Mouse (Mus musculus) liver, adult 2 months (tissue): ENCODE measurements around the gene Adamts17. TPM values are rescaled to one million over a fixed set of nuclear protein-coding genes. Genes with fewer than 3 reads are reported as not detected.

Source experiments
- DNase-seq: peaks from one replicate; pipeline ENCODE4 v3.0.0-alpha.2; 2011; ENCODE audit warnings: low read depth, low spot score; ENCODE audit errors: extremely low read depth
- H3K27ac ChIP-seq: fragments of 200-500 bp; replicated peaks from 2 replicates; pipeline ENCODE4 v1.5.1; 2012; ENCODE audit warnings: low read depth, mild to moderate bottlenecking, control low read depth, inconsistent platforms, low read length; ENCODE audit not compliant: insufficient read depth
- H3K27me3 ChIP-seq: fragments of 200-500 bp; 2 replicates; pipeline ENCODE4 v1.6.1; 2012; ENCODE audit warnings: mild to moderate bottlenecking, moderate library complexity, low read length, inconsistent platforms; ENCODE audit not compliant: control insufficient read depth, insufficient read depth
- H3K36me3 ChIP-seq: fragments of 200-500 bp; 2 replicates; pipeline ENCODE4 v1.6.1; 2012; ENCODE audit warnings: low read length, inconsistent platforms; ENCODE audit not compliant: control insufficient read depth, insufficient read depth
- H3K4me1 ChIP-seq: fragments of 200-500 bp; 2 replicates; pipeline ENCODE4 v1.6.1; 2011; ENCODE audit warnings: low read length; ENCODE audit not compliant: control insufficient read depth, insufficient read depth
- H3K4me3 ChIP-seq: fragments of 200-500 bp; 2 replicates; pipeline ENCODE4 v1.5.1; 2011; ENCODE audit warnings: low read depth, mild to moderate bottlenecking, control low read depth, low read length, moderate library complexity; ENCODE audit not compliant: insufficient read depth
- H3K79me2 ChIP-seq: fragments of 200-500 bp; 2 replicates; pipeline ENCODE4 v1.6.1; 2012; ENCODE audit warnings: inconsistent platforms, mild to moderate bottlenecking, low read length, moderate library complexity; ENCODE audit not compliant: control insufficient read depth, insufficient read depth
- H3K9ac ChIP-seq: fragments of 200-500 bp; 2 replicates; pipeline ENCODE4 v1.6.1; 2012; ENCODE audit warnings: low read depth, mild to moderate bottlenecking, control low read depth, inconsistent platforms, low read length
- CTCF ChIP-seq: fragments of 200-500 bp; IDR thresholded peaks from 2 replicates; pipeline ENCODE4 v1.5.1; 2011; ENCODE audit warnings: low read depth, low read length, control low read depth
- POLR2A ChIP-seq: fragments of 200-500 bp; IDR thresholded peaks from 2 replicates; pipeline ENCODE4 v1.6.1; 2011; ENCODE audit warnings: low read length, control low read depth; ENCODE audit not compliant: insufficient read depth; ENCODE audit errors: extremely low read depth
- WGBS: fragments of 180-500 bp; shearing (Covaris S2); methylation state at CpG from one replicate; pipeline ENCODE4 v1.1.7; 2018; 5-methylcytosine and 5-hydroxymethylcytosine counted together
- polyA plus RNA-seq: library from polyadenylated mRNA; depleted of rRNA; stranded (reverse); fragments of >200 nt; gene quantifications from 2 replicates; pipeline ENCODE4 v1.2.3, GENCODE M21; 2012
- total RNA-seq: library from RNA; depleted of rRNA; stranded (reverse); fragments of >200 nt; gene quantifications from 2 replicates; pipeline ENCODE4 v1.2.3, GENCODE M21; 2014

Adamts17 gene
- total and polyA plus RNA-seq, 2 experiments = 0.09 to 0.17 TPM

DNA sequence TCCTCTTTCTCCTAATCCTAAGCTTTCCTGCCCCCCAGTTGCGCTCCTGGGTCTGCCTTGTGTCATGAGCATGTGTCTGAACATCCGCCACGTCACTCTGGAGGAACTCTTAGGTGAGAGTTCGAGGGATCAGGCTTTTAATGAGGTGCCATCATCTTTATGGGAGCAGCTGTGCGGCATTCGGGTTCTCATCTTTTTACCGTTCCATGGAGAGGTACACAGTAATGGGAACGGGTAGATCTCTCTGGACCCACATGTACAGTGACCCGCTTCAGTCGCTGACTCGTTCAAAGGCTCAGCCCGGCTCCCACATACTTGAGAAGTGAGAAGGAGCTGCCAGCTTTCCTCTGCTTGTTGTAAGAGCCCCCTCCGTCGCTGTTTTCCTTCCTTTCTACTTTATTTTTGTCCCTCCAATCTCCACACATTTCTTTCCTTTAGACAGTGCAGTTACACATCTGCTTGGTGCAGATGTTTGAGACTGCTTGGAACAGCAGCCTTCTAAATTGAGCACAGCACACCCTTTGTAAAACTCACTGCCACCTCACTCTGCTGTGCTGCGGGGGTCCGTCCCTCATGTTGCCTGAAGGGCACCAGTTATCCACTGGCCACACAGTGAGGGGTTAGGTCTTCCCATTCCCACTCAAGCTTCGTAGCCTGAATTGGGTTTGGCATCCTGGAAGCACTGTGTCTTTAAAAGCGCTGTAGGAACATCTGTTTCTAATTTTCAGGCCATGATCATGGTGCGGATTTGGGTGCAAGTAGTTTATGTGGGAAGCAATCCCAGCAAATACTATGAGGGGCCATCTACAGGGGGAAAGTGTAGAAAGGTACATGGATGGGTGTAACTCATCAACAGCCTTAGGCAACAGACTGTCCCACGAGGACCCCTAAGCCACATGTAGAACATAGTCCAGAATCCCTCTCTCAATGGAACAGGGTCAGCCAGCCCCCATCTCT, 186.9 kb downstream of the Adamts17 start:
- Histone ChIP-seq H3K9ac (no peak overlapping the region), H3K27ac (no peak overlapping the region), H3K27me3 (no peaks in the 10 kb centered on the region), H3K36me3 (no peaks in the 10 kb centered on the region), H3K79me2 (no peaks in the 10 kb centered on the region), H3K4me1 (no peaks in the 10 kb centered on the region), H3K4me3 (no peak overlapping the region)
- 87% methylated on average over 20 of the region's 20 CpGs for WGBS
- no peak for DNase-seq
- TF ChIP-seq CTCF (no peak), POLR2A (no peak)

DNA sequence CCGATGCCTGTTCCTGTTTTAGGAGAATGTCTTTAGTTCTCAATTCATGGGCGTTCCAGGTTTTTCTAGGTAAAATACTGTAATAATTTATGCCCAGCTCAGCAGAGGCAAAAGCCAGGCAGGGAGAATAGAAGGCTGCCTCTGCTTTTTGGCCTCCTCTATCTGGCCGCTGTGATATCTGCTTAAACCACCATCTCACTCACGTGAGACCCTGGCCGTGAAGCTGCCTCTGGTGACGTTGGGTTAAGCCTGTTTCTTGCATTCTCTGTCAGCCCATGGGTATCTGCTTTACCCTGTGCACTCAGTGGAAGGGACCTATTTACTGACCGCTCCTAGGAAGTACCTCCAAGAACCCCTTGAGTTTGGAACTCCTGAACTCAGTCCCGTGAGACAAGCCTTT, 187.7 kb downstream of the Adamts17 start:
- no peak for DNase-seq
- H3K27me3 ChIP-seq = no peaks in the 10 kb centered on the region
- 89% methylated on average over 8 of the region's 8 CpGs for WGBS
- H3K79me2 ChIP-seq = no peaks in the 10 kb centered on the region
- H3K4me1 ChIP-seq = no peaks in the 10 kb centered on the region
- H3K27ac ChIP-seq = no peak overlapping the region
- H3K36me3 ChIP-seq = no peaks in the 10 kb centered on the region
- no peak overlapping the region for H3K4me3 ChIP-seq
- TF ChIP-seq POLR2A (no peak), CTCF (no peak)
- no peak overlapping the region for H3K9ac ChIP-seq

DNA sequence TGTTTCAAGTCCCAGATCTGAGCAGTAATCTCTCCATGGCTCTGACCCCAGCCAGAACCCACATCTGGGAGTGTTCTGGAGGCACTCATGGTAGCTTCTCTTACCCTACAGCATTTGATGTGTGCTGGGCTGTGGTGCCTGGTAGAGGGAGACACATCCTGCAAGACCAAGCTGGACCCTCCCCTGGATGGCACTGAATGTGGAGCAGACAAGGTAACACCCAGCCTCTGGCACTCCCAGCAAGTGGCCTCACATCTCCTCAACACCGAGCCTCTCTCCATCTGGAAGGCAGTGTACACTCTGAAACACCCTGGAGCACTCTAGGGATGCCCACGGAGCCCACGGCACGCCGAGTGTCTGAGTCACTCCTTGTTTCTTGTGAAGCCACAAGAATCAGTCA, 188.2 kb downstream of the Adamts17 start:
- no peaks in the 10 kb centered on the region for H3K27me3 ChIP-seq
- no peak overlapping the region for H3K27ac ChIP-seq
- TF ChIP-seq POLR2A (no peak), CTCF (no peak)
- H3K9ac ChIP-seq = no peak overlapping the region
- H3K79me2 ChIP-seq = no peaks in the 10 kb centered on the region
- no peak overlapping the region for H3K4me3 ChIP-seq
- WGBS = 94% methylated on average over 5 of the region's 5 CpGs
- no peaks in the 10 kb centered on the region for H3K36me3 ChIP-seq
- DNase-seq = no peak
- H3K4me1 ChIP-seq = no peaks in the 10 kb centered on the region

DNA sequence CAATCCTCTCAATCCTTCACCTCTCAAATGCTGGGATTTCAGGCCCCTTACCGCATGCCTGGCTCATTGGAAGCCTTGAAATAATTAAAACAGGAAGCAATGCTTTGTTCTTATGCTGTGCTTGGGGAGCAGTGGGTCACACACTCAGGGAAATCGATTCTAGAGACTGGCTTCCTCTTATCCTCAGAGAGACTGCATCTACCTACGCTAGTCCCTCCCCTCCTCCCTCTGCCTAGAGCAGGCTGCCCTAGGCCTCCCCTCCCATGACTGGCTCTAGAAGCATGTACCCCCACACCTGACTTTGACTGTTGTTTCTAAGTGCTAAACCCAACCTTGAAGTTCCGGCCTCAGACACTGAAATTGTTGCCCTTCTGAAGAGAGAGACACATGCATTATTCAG, 189.4 kb downstream of the Adamts17 start:
- Histone ChIP-seq H3K4me3 (no peak overlapping the region), H3K9ac (no peak overlapping the region), H3K4me1 (no peaks in the 10 kb centered on the region), H3K27me3 (no peaks in the 10 kb centered on the region), H3K79me2 (no peaks in the 10 kb centered on the region), H3K27ac (no peak overlapping the region), H3K36me3 (no peaks in the 10 kb centered on the region)
- no peak for DNase-seq
- TF ChIP-seq POLR2A (no peak), CTCF (no peak)
- WGBS = 71% methylated on average over 4 of the region's 4 CpGs

DNA sequence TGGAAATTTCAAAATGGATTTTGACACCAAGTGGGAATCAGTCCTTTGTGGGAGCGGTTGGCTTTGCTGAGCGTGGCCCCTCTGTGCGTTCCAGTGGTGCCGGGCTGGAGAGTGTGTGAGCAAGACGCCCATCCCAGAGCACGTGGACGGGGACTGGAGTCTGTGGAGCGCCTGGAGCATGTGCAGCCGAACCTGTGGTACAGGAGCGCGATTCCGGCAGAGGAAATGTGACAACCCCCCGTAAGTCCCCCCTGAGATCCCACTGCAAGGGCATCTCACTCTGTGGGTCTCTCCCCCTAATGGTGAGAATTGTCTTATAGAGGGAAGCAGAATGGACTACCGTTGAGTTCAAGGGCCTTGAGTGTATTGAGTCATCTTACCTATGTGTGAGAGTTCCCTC, 189.9 kb downstream of the Adamts17 start:
- Histone ChIP-seq H3K4me3 (no peak overlapping the region), H3K79me2 (no peaks in the 10 kb centered on the region), H3K4me1 (peaks cover 2% of the 10 kb centered on the region; the same call in 1 of the 2 replicates), H3K36me3 (no peaks in the 10 kb centered on the region), H3K9ac (no peak overlapping the region), H3K27ac (no peak overlapping the region), H3K27me3 (no peaks in the 10 kb centered on the region)
- no peak for DNase-seq
- TF ChIP-seq CTCF (no peak), POLR2A (no peak)
- WGBS = 95% methylated on average over 14 of the region's 14 CpGs

DNA sequence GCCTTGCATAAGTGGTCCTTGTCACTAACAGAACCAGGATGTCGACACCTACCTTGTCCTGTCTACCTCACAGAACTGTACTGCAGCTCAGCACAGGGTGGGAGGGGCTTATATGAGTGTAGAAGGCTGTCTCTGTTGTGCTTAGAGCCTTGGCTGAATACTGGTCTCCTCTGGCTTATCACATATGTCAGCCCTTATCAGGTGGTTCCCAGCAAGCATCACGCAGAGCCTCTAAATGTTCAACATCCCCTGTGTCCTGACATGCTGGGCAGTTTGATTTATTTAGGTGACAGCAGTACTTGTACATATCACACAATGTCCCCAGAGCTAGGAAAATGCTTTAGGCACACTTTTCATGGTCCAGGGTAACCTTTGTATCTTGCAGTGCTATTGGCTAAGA, 191.7 kb downstream of the Adamts17 start:
- 73% methylated on average over 2 of the region's 2 CpGs for WGBS
- H3K79me2 ChIP-seq = no peaks in the 10 kb centered on the region
- no peak for DNase-seq
- H3K4me1 ChIP-seq = peaks cover 2% of the 10 kb centered on the region; the same call in 1 of the 2 replicates
- H3K36me3 ChIP-seq = no peaks in the 10 kb centered on the region
- no peak overlapping the region for H3K27ac ChIP-seq
- TF ChIP-seq CTCF = no peak
- TF ChIP-seq POLR2A = no peak
- no peaks in the 10 kb centered on the region for H3K27me3 ChIP-seq
- H3K4me3 ChIP-seq = no peak overlapping the region
- no peak overlapping the region for H3K9ac ChIP-seq
